Mouse (Mus musculus) neural tube, embryonic 14.5 days (tissue): Measurements from ENCODE around the gene Trim71. TPM values are rescaled to one million over a fixed set of nuclear protein-coding genes. Genes with fewer than 3 reads are reported as not detected.
"Not testable (repeated sequence)": the region's sequence is repeated elsewhere in the genome, so short reads cannot be mapped to it uniquely, and the experiment has no call there.

ENCODE experiments used
- ATAC-seq: fragments of 200-750 bp; cut with Nextera tagmentation; 2 replicates; pipeline ENCODE4 v1.8.0; 2017; ENCODE audit warnings: low read depth, mild to moderate bottlenecking, moderate TSS enrichment, moderate library complexity
- H3K27ac ChIP-seq: fragments of 300-500 bp; sonication (generic); 2 replicates; pipeline ENCODE4 v1.5.1; 2014; ENCODE audit warnings: low read depth, mild to moderate bottlenecking, control low read depth, low read length, moderate library complexity, mixed read lengths
- H3K27me3 ChIP-seq: fragments of 300-500 bp; sonication (generic); 2 replicates; pipeline ENCODE4 v1.6.1; 2014; ENCODE audit warnings: low read length; ENCODE audit not compliant: control insufficient read depth, insufficient read depth
- H3K36me3 ChIP-seq: fragments of 300-500 bp; sonication (generic); 2 replicates; pipeline ENCODE4 v1.6.1; 2014; ENCODE audit warnings: low read length, mixed read lengths; ENCODE audit not compliant: control insufficient read depth, insufficient read depth
- H3K4me1 ChIP-seq: fragments of 300-500 bp; sonication (generic); 2 replicates; pipeline ENCODE4 v1.6.1; 2014; ENCODE audit warnings: low read length; ENCODE audit not compliant: control insufficient read depth, insufficient read depth
- H3K4me2 ChIP-seq: fragments of 300-500 bp; sonication (generic); 2 replicates; pipeline ENCODE4 v1.6.1; 2014; ENCODE audit warnings: mild to moderate bottlenecking, low read depth, low read length, control low read depth
- H3K4me3 ChIP-seq: fragments of 300-500 bp; sonication (generic); 2 replicates; pipeline ENCODE4 v1.5.1; 2014; ENCODE audit warnings: low read depth, low read length, control low read depth, mixed read lengths
- H3K9ac ChIP-seq: fragments of 300-500 bp; sonication (generic); replicated peaks from 2 replicates; pipeline ENCODE4 v1.6.1; 2014; ENCODE audit warnings: low read depth, mild to moderate bottlenecking, control low read depth, low read length, mixed read lengths
- H3K9me3 ChIP-seq: fragments of 300-500 bp; sonication (generic); 2 replicates; pipeline ENCODE4 v1.6.1; 2016; ENCODE audit warnings: low read length; ENCODE audit not compliant: control insufficient read depth
- WGBS: fragments of 180-500 bp; shearing (Covaris S2); extraction: QIAGEN DNeasy Blood & Tissue Kit; methylation state at CpG from one replicate; pipeline ENCODE4 v1.1.7; 2014; 5-methylcytosine and 5-hydroxymethylcytosine counted together
- polyA plus RNA-seq: library from polyadenylated mRNA; unstranded; fragments of >200 nt; fragmentation: Nextera tagmentation; extraction: Ambion mirVana; gene quantifications from 2 replicates; pipeline ENCODE4 v1.2.1, GENCODE M21; 2014

The Trim71 gene
- polyA plus RNA-seq, 1 experiment from 2014 or later = 0.28 TPM

DNA sequence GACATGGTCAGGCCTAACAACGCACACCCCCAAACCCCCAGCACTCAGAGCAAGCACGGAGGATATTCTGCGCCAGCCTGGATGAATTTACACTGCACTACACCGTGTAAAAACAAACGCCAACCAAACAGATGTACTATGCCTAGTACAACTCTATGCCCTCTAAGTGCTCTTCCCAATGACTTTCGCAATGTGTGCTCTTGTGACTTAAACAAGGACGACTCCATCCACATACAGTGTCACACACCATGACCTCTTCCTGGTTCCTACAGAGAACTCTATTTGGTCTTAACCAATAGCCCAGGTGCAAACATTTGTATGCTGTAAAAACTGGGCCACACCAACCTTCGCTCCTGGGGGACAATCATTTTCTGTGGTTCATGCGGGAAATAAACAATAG lies 41.7 kb downstream of the Trim71 start:
- H3K27ac ChIP-seq = no peak overlapping the region
- H3K4me2 ChIP-seq = no peak overlapping the region
- no peak for ATAC-seq
- no peaks in the 10 kb centered on the region for H3K36me3 ChIP-seq
- H3K9ac ChIP-seq = no peak overlapping the region
- no peaks in the 10 kb centered on the region for H3K27me3 ChIP-seq
- no peak overlapping the region for H3K4me3 ChIP-seq
- no peaks in the 10 kb centered on the region for H3K9me3 ChIP-seq
- peaks cover 14% of the 10 kb centered on the region for H3K4me1 ChIP-seq
- WGBS = 91% methylated on average over 9 of the region's 9 CpGs

DNA sequence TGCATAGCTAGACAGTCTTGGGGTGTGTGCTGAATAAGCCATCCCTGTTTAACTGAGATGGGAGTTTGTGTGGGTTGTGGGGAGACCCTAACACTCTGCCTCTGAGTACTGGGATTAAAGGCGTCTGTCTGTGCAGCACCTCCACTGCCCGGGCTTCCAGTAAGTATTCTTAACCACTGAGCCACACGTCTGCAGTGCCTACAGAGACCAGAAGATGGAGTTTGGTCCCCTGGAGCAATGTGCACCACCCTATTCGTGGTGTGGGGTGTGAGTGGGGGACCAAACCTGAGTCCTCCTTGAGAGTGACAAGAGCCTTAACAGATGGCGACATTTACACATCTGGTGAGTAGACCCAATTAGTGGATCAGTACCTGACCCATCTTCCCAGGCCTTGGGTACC lies 42.1 kb downstream of the Trim71 start:
- Histone ChIP-seq H3K4me1 (peaks cover 14% of the 10 kb centered on the region), H3K4me3 (no peak overlapping the region), H3K9ac (no peak overlapping the region), H3K9me3 (no peaks in the 10 kb centered on the region), H3K4me2 (no peak overlapping the region), H3K27ac (no peak overlapping the region), H3K36me3 (no peaks in the 10 kb centered on the region), H3K27me3 (no peaks in the 10 kb centered on the region)
- 65% methylated on average over 5 of the region's 5 CpGs for WGBS
- ATAC-seq = no peak

- H3K27me3 ChIP-seq, ATAC-seq, H3K4me3 ChIP-seq, H3K9me3 ChIP-seq, H3K9ac ChIP-seq, H3K27ac ChIP-seq, H3K4me1 ChIP-seq, H3K4me2 ChIP-seq, H3K36me3 ChIP-seq: not testable (repeated sequence)
- 72% methylated on average over 4 of the region's 4 CpGs for WGBS
Measured at GRCm38 (mm10) chr9:114520529-114520928, 43.6 kb downstream of the Trim71 start.

DNA sequence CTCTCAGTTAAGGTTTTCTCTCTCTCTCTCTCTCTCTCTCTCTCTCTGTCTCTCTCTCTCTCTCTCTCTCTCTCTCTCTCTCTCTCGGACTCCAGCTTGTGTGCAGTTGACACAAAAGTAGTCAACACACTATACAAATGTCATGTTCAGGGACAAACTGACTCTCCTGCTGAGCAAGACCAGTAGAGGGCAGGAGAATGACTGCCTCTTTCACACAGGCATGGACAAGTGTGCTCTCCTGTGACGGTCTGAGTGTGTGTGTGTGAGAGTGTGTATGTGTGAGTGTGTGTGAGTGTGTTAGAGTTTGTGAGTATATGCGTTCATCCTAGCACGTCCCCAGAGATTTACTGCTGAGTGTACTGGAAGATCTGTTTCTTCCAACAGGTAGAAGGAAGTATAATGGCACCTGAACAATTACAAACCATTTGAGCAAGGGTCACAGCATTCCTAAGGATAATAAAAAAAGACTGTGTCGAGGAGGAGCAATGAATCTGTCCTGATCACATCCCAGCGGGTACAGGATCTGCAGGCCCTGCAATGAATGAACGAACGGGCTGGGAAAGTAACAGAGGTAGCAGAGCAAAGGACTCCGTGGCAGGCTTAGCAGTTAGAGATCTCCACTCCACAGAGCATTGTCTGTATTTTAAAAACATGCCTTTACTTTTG lies 45.2 kb downstream of the Trim71 start:
- Histone ChIP-seq H3K36me3 (peaks cover 2% of the 10 kb centered on the region; the same call in 1 of the 2 replicates), H3K4me2 (no peak overlapping the region), H3K4me1 (no peaks in the 10 kb centered on the region), H3K9me3 (no peaks in the 10 kb centered on the region), H3K9ac (no peak overlapping the region), H3K27me3 (no peaks in the 10 kb centered on the region), H3K4me3 (no peak overlapping the region), H3K27ac (no peak overlapping the region)
- 43% methylated on average over 9 of the region's 9 CpGs for WGBS
- ATAC-seq = no peak

DNA sequence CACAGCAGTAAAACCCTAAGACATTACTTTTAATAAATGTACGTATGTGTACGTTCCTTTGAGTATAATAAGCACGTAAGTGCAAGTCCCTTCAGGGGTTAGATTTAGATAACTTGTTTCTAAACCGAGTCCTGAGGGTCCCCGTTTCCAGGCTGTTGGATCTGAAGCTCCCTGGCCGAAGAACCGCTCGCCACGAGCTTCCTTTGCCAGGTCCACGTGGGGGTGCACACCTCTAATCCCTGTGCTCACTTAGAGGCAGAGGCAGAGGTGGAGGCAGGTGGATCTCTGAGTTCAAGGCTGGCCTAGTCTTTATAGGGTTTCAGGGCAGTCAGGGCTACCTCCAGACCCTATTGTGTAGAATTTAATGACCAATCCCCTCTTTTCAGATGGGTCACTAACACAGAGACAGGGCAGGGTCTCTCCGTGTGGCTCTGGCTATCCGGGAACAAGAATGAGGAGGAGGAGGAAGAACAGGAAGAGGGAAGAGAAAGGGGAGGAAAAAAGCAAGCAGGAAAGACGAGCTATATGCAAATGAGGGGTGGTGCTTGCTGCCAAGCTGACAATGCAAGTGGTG lies 46.2 kb downstream of the Trim71 start:
- ATAC-seq = no peak
- peaks cover 6% of the 10 kb centered on the region; the same call in 1 of the 2 replicates for H3K36me3 ChIP-seq
- no peaks in the 10 kb centered on the region for H3K27me3 ChIP-seq
- no peak overlapping the region for H3K4me2 ChIP-seq
- H3K27ac ChIP-seq = no peak overlapping the region
- H3K9ac ChIP-seq = no peak overlapping the region
- H3K9me3 ChIP-seq = peaks cover 8% of the 10 kb centered on the region; the same call in 1 of the 2 replicates
- no peaks in the 10 kb centered on the region for H3K4me1 ChIP-seq
- no peak overlapping the region for H3K4me3 ChIP-seq
- WGBS = 76% methylated on average over 13 of the region's 13 CpGs

GRCm38 (mm10) chr9:114515364-114515763 lies 48.8 kb downstream of the Trim71 start, which contains the start of gene C130032M10Rik:
C130032M10Rik (plus strand) TSS chr9:114515697.
- Histone ChIP-seq H3K4me1 (no peaks in the 10 kb centered on the region), H3K27ac (no peak within 1 kb of the TSS), H3K4me2 (no peak within 1 kb of the TSS), H3K9me3 (peaks cover 14% of the 10 kb centered on the region; the same call in 1 of the 2 replicates), H3K36me3 (peaks cover 6% of the 10 kb centered on the region; the same call in 1 of the 2 replicates), H3K4me3 (no peak within 1 kb of the TSS), H3K9ac (no peak within 1 kb of the TSS), H3K27me3 (no peaks in the 10 kb centered on the region)
- no peak for ATAC-seq
- WGBS = 88% methylated on average over 11 of the region's 11 CpGs

DNA sequence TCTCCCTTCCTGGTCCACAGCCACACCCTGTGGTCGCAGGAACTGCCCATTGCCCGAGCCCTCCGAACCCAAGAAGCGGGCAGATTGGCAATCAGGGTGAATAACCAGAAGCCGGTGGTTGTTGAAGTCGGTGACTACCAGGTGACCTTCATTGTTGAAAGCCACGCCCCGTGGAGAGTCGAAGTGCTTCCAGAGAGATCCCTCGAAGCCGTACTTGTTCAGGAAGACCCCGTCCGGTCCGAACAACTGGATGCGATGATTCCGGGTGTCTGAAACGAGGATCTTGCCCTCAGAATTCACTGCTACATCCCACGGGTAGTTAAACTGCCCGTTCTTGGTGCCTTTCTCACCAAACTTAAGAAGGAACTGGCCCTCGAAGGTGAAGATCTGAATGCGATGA lies 51.3 kb downstream of the Trim71 start:
- Histone ChIP-seq H3K4me1 (no peaks in the 10 kb centered on the region), H3K9ac (no peak overlapping the region), H3K4me2 (no peak overlapping the region), H3K9me3 (peaks cover 14% of the 10 kb centered on the region; the same call in 1 of the 2 replicates), H3K4me3 (no peak overlapping the region), H3K36me3 (peaks cover 6% of the 10 kb centered on the region; the same call in 1 of the 2 replicates), H3K27me3 (no peaks in the 10 kb centered on the region), H3K27ac (no peak overlapping the region)
- ATAC-seq = no peak
- WGBS = 97% methylated on average over 21 of the region's 21 CpGs

GRCm38 (mm10) chr9:114509785-114510184 lies 54.4 kb downstream of the Trim71 start:
- no peak overlapping the region for H3K4me3 ChIP-seq
- H3K9me3 ChIP-seq = peaks cover 14% of the 10 kb centered on the region; the same call in 1 of the 2 replicates
- H3K9ac ChIP-seq = no peak overlapping the region
- no peak overlapping the region for H3K4me2 ChIP-seq
- H3K36me3 ChIP-seq = peaks cover 6% of the 10 kb centered on the region; the same call in 1 of the 2 replicates
- 96% methylated on average over 9 of the region's 9 CpGs for WGBS
- H3K4me1 ChIP-seq = no peaks in the 10 kb centered on the region
- H3K27ac ChIP-seq = no peak overlapping the region
- ATAC-seq = no peak
- H3K27me3 ChIP-seq = no peaks in the 10 kb centered on the region

- 89% methylated on average over 9 of the region's 9 CpGs for WGBS
- no peak overlapping the region for H3K9ac ChIP-seq
Measured at GRCm38 (mm10) chr9:114507421-114507820, 56.7 kb downstream of the Trim71 start.

More at GRCm38 (mm10) chr9:114507421-114507820, 56.7 kb downstream of the Trim71 start:
- Histone ChIP-seq H3K27ac (no peak overlapping the region), H3K4me2 (no peak overlapping the region), H3K36me3 (no peaks in the 10 kb centered on the region), H3K9me3 (no peaks in the 10 kb centered on the region), H3K4me1 (no peaks in the 10 kb centered on the region), H3K4me3 (no peak overlapping the region), H3K27me3 (no peaks in the 10 kb centered on the region)
- ATAC-seq = no peak
